Mouse (Mus musculus) kidney, embryonic 15.5 days (tissue): ENCODE data around the gene Plod1. TPM values are rescaled to one million over a fixed set of nuclear protein-coding genes. Genes with fewer than 3 reads are reported as not detected.
"Not testable (repeated sequence)": the region's sequence is repeated elsewhere in the genome, so short reads cannot be mapped to it uniquely, and the experiment has no call there.

Source experiments
- ATAC-seq: fragments of 200-750 bp; cut with Nextera tagmentation; replicated peaks from 2 replicates; pipeline ENCODE4 v1.8.0; 2017; ENCODE audit warnings: moderate TSS enrichment; ENCODE audit not compliant: low FRiP score
- H3K27ac ChIP-seq: fragments of 300-500 bp; sonication (generic); 2 replicates; pipeline ENCODE4 v1.5.1; 2015; ENCODE audit warnings: mild to moderate bottlenecking, inconsistent platforms
- H3K27me3 ChIP-seq: fragments of 300-500 bp; sonication (generic); 2 replicates; pipeline ENCODE4 v1.6.1; 2015; ENCODE audit warnings: inconsistent platforms
- H3K36me3 ChIP-seq: fragments of 300-500 bp; sonication (generic); 2 replicates; pipeline ENCODE4 v1.6.1; 2015; ENCODE audit warnings: inconsistent platforms
- H3K4me1 ChIP-seq: fragments of 300-500 bp; sonication (generic); 2 replicates; pipeline ENCODE4 v1.6.1; 2015; ENCODE audit warnings: inconsistent platforms
- H3K4me2 ChIP-seq: fragments of 300-500 bp; sonication (generic); 2 replicates; pipeline ENCODE4 v1.6.1; 2015; ENCODE audit warnings: moderate library complexity, mild to moderate bottlenecking, inconsistent platforms
- H3K4me3 ChIP-seq: fragments of 300-500 bp; sonication (generic); replicated peaks from 2 replicates; pipeline ENCODE4 v1.5.1; 2015; ENCODE audit warnings: mild to moderate bottlenecking, inconsistent platforms
- H3K9ac ChIP-seq: fragments of 300-500 bp; sonication (generic); 2 replicates; pipeline ENCODE4 v1.6.1; 2015; ENCODE audit warnings: mild to moderate bottlenecking, inconsistent platforms
- H3K9me3 ChIP-seq: fragments of 300-500 bp; sonication (generic); replicated peaks from 2 replicates; pipeline ENCODE4 v1.6.1; 2016; ENCODE audit warnings: inconsistent platforms
- WGBS: fragments of 180-500 bp; shearing (Covaris S2); methylation state at CpG from one replicate; pipeline ENCODE4 v1.1.7; 2015; ENCODE audit warnings: mixed read lengths; 5-methylcytosine and 5-hydroxymethylcytosine counted together
- polyA plus RNA-seq: library from polyadenylated mRNA; unstranded; fragments of >200 nt; fragmentation: Nextera tagmentation; extraction: Ambion mirVana; gene quantifications from 2 replicates; pipeline ENCODE4 v1.2.1, GENCODE M21; 2015

Plod1 gene
- polyA plus RNA-seq, 1 experiment from 2014 or later = 56.0 TPM

DNA sequence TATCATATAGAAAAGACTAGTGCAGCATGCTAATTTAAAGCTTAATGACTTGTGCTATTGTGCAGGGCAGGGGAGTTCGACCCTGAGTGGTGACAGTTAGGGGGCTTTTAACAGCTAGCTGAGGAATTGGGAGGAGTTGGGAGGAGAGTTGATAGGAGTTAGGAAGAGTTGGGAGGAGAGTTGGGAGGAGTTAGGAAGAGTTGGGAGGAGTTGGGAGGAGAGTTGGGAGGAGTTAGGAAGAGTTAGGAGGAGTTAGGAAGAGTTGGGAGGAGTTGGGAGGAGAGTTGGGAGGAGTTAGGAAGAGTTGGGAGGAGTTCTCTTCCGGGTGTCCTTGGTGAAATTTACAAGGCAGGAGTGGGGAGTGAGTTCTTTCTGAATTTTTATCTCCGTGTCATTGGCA is 69.8 kb downstream of the Plod1 start:
- not testable (repeated sequence) for ATAC-seq, H3K27ac ChIP-seq, H3K9ac ChIP-seq, H3K27me3 ChIP-seq, H3K9me3 ChIP-seq
- peaks cover 51% of the 10 kb centered on the region for H3K36me3 ChIP-seq
- peaks cover 23% of the 10 kb centered on the region for H3K4me1 ChIP-seq
- H3K4me3 ChIP-seq = peak overlapping the region; percentile 92; the same call in 1 of the 2 replicates
- 18% methylated on average over 3 of the region's 3 CpGs for WGBS
- peak overlapping the region; percentile 74 for H3K4me2 ChIP-seq

- Histone ChIP-seq H3K4me1 (peaks cover 23% of the 10 kb centered on the region), H3K36me3 (peaks cover 53% of the 10 kb centered on the region), H3K27ac (no peak overlapping the region), H3K9me3 (0 out of 2 replicates have a peak, but pooled peaks cover 2% of the 10 kb centered on the region), H3K4me2 (no peak overlapping the region), H3K9ac (no peak overlapping the region), H3K4me3 (no peak overlapping the region), H3K27me3 (no peaks in the 10 kb centered on the region)
- ATAC-seq = no peak
- WGBS = 91% methylated on average over 9 of the region's 9 CpGs
Measured at GRCm38 (mm10) chr4:147866056-147866455, 70.5 kb downstream of the Plod1 start.

- no peak for ATAC-seq
- H3K27ac ChIP-seq = no peak overlapping the region
- no peak overlapping the region for H3K9ac ChIP-seq
- H3K36me3 ChIP-seq = peaks cover 55% of the 10 kb centered on the region
- H3K27me3 ChIP-seq = no peaks in the 10 kb centered on the region
- H3K4me3 ChIP-seq = no peak overlapping the region
- H3K4me1 ChIP-seq = peaks cover 23% of the 10 kb centered on the region
- H3K9me3 ChIP-seq = no peaks in the 10 kb centered on the region
- H3K4me2 ChIP-seq = no peak overlapping the region
- WGBS = 91% methylated on average over 6 of the region's 6 CpGs
Measured at GRCm38 (mm10) chr4:147865651-147866050, 70.9 kb downstream of the Plod1 start.

GRCm38 (mm10) chr4:147862051-147862450 is 74.5 kb downstream of the Plod1 start:
- no peak overlapping the region for H3K27ac ChIP-seq
- H3K27me3 ChIP-seq = no peaks in the 10 kb centered on the region
- H3K9me3 ChIP-seq = no peaks in the 10 kb centered on the region
- no peak for ATAC-seq
- H3K36me3 ChIP-seq = peaks cover 62% of the 10 kb centered on the region
- peaks cover under 1% of the 10 kb centered on the region for H3K4me1 ChIP-seq
- no peak overlapping the region for H3K9ac ChIP-seq
- WGBS = 85% methylated on average over 3 of the region's 3 CpGs
- H3K4me2 ChIP-seq = no peak overlapping the region
- no peak overlapping the region for H3K4me3 ChIP-seq

Other genes with a start within 250 kb of the Plod1 start
- not detected in 2 replicates for gene Zfp534, start 234.2 kb downstream of the Plod1 start, polyA plus RNA-seq
- gene Zfp984, start 127.0 kb downstream of the Plod1 start, polyA plus RNA-seq = 8.3 and 9.1 TPM in 2 replicates
- gene Zfp933, start 88.4 kb downstream of the Plod1 start, polyA plus RNA-seq = 4.8 and 5.6 TPM in 2 replicates
- 45.2 and 51.3 TPM in 2 replicates for gene Miip, start 68.0 kb downstream of the Plod1 start, polyA plus RNA-seq
- gene Fv1, start 67.8 kb downstream of the Plod1 start, polyA plus RNA-seq = 12.8 and 12.9 TPM in 2 replicates
- gene Mfn2, start 32.1 kb downstream of the Plod1 start, polyA plus RNA-seq = 36.9 and 39.0 TPM in 2 replicates
- gene 2510039O18Rik, start 4.1 kb upstream of the Plod1 start, polyA plus RNA-seq = 15.3 and 17.0 TPM in 2 replicates
- gene Nppb, start 49.0 kb upstream of the Plod1 start, polyA plus RNA-seq = not detected in 2 replicates
- gene Nppa, start 64.0 kb upstream of the Plod1 start, polyA plus RNA-seq = 0.31 TPM in 1 of 2 replicates, not detected in the other
- gene Clcn6, start 102.1 kb upstream of the Plod1 start, polyA plus RNA-seq = 6.4 and 6.6 TPM in 2 replicates
- 23.6 and 24.1 TPM in 2 replicates for gene Mthfr, start 102.3 kb upstream of the Plod1 start, polyA plus RNA-seq
- 20.6 and 24.4 TPM in 2 replicates for gene Agtrap, start 151.3 kb upstream of the Plod1 start, polyA plus RNA-seq
- 65.5 and 69.8 TPM in 2 replicates for gene Mad2l2, start 193.6 kb upstream of the Plod1 start, polyA plus RNA-seq
- gene Draxin, start 193.9 kb upstream of the Plod1 start, polyA plus RNA-seq = 0.46 and 0.62 TPM in 2 replicates
- 15.5 and 19.9 TPM in 2 replicates for gene Fbxo6, start 215.4 kb upstream of the Plod1 start, polyA plus RNA-seq
- 11.8 and 13.6 TPM in 2 replicates for gene Fbxo44, start 223.7 kb upstream of the Plod1 start, polyA plus RNA-seq
- gene Fbxo2, start 223.9 kb upstream of the Plod1 start, polyA plus RNA-seq = 1.7 and 2.1 TPM in 2 replicates